Mouse (Mus musculus) heart, embryonic 14.5 days (tissue): ENCODE measurements at regions not wholly inside any gene's neighbourhood (a gene's known extent, or its start where the extent isn't known, plus 50 kb on each side); places are given as distances from the start of the nearest gene placed in this dataset.

ENCODE experiments used
- ATAC-seq: fragments of 200-750 bp; cut with Nextera tagmentation; 2 replicates; pipeline ENCODE4 v1.8.0; 2017; ENCODE audit warnings: low read depth, moderate TSS enrichment; ENCODE audit not compliant: insufficient number of reproducible peaks, insufficient read depth, low FRiP score
- H3K27ac ChIP-seq, 2 experiments: fragments of 200-500 bp in 1 of 2; fragments of 300-500 bp in 1 of 2; sonication (generic) in 1 of 2; replicated peaks in 1 of 2; 2 replicates each; pipeline ENCODE4 v1.5.1; 2012 to 2014; ENCODE audit warnings: low read depth in 2 of 2, low read length in 2 of 2, control low read depth in 1 of 2, mild to moderate bottlenecking in 1 of 2, mixed read lengths in 1 of 2; ENCODE audit not compliant: control insufficient read depth in 1 of 2, insufficient read depth in 1 of 2
- H3K27me3 ChIP-seq: fragments of 300-500 bp; sonication (generic); 2 replicates; pipeline ENCODE4 v1.6.1; 2014; ENCODE audit warnings: mild to moderate bottlenecking, low read length, control low read depth; ENCODE audit not compliant: control insufficient read depth, insufficient read depth
- H3K36me3 ChIP-seq: fragments of 300-500 bp; sonication (generic); 2 replicates; pipeline ENCODE4 v1.6.1; 2014; ENCODE audit warnings: mild to moderate bottlenecking, control low read depth, low read length, mixed read lengths; ENCODE audit not compliant: control insufficient read depth, insufficient read depth
- H3K4me1 ChIP-seq, 2 experiments: fragments of 200-500 bp in 1 of 2; fragments of 300-500 bp in 1 of 2; sonication (generic) in 1 of 2; 2 replicates each; pipeline ENCODE4 v1.6.1; 2012 to 2014; ENCODE audit warnings: low read length in 2 of 2, control low read depth in 1 of 2, mixed read lengths in 1 of 2; ENCODE audit not compliant: control insufficient read depth in 2 of 2, insufficient read depth in 2 of 2
- H3K4me2 ChIP-seq: fragments of 300-500 bp; sonication (generic); 2 replicates; pipeline ENCODE4 v1.6.1; 2014; ENCODE audit warnings: mild to moderate bottlenecking, low read length
- H3K4me3 ChIP-seq, 2 experiments: fragments of 200-500 bp in 1 of 2; fragments of 300-500 bp in 1 of 2; sonication (generic) in 1 of 2; 2 replicates each; pipeline ENCODE4 v1.5.1; 2012 to 2014; ENCODE audit warnings: low read length in 2 of 2, mild to moderate bottlenecking in 2 of 2, control low read depth in 1 of 2, low read depth in 1 of 2, moderate library complexity in 1 of 2; ENCODE audit not compliant: control insufficient read depth in 1 of 2, insufficient read depth in 1 of 2
- H3K9ac ChIP-seq: fragments of 300-500 bp; sonication (generic); 2 replicates; pipeline ENCODE4 v1.6.1; 2014; ENCODE audit warnings: mild to moderate bottlenecking, low read length
- H3K9me3 ChIP-seq: fragments of 300-500 bp; sonication (generic); 2 replicates; pipeline ENCODE4 v1.6.1; 2016; ENCODE audit warnings: low read length, control low read depth; ENCODE audit not compliant: control insufficient read depth
- WGBS: fragments of 180-500 bp; shearing (Covaris S2); extraction: QIAGEN DNeasy Blood & Tissue Kit; methylation state at CpG from one replicate; pipeline ENCODE4 v1.1.7; 2014; 5-methylcytosine and 5-hydroxymethylcytosine counted together

DNA sequence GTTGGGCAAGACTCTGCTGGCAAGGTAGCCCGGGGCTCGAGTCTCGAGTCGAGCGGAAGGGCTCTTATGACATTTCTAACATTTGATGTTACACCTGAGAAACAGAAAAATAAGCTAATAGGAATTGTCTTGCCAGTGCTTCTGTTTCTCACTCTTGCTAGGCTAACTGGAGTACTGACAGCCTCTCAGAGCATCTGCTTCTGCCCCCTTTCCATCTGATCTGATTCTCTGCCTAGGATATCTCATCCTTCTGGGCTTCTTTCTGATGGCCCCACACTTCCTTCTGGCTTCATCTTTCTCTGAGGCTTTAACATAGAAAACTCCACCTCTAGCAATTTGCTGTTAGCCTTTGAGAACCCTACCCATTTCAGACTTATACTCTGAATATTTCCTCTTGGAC is 95.0 kb upstream of the Arhgef9 start:
- H3K4me2 ChIP-seq = no peak overlapping the region

DNA sequence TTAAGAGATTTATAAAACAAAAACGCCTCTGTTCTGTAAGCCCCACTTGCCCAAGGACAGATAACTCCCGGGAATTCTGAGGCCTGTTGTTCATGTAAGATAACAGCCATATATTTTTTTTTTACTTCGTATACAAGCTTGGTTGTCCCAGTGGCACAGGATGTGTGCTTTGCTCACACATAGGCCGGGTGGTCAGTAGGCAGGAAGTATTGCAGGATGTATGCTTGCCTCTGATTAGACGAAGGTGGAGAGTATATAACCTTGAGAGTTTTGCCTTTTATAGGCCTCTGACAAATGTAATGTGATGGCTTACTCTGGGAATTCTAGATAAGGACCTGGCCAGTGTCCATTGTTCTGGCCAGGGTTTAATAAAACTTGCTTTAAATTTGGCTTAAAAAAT is 85.4 kb upstream of the Arhgef9 start:
- Histone ChIP-seq H3K36me3 (no peaks in the 10 kb centered on the region), H3K4me2 (no peak overlapping the region), H3K27me3 (no peaks in the 10 kb centered on the region), H3K4me1 (no peaks in the 10 kb centered on the region), H3K4me3 (no peak overlapping the region), H3K9ac (no peak overlapping the region), H3K9me3 (no peaks in the 10 kb centered on the region), H3K27ac (no peak overlapping the region)
- peak; percentile 76; the same call in 1 of the 2 replicates for ATAC-seq
- 36% methylated on average over 5 of the region's 5 CpGs for WGBS

More for the DNA sequence above, 95.0 kb upstream of the Arhgef9 start:
- H3K27ac ChIP-seq = no peak overlapping the region
- WGBS = 88% methylated on average over 5 of the region's 5 CpGs
- H3K9me3 ChIP-seq = no peaks in the 10 kb centered on the region
- no peak for ATAC-seq
- H3K27me3 ChIP-seq = no peaks in the 10 kb centered on the region
- H3K4me1 ChIP-seq = no peaks in the 10 kb centered on the region
- H3K4me3 ChIP-seq = no peak overlapping the region
- no peaks in the 10 kb centered on the region for H3K36me3 ChIP-seq
- no peak overlapping the region for H3K9ac ChIP-seq

DNA sequence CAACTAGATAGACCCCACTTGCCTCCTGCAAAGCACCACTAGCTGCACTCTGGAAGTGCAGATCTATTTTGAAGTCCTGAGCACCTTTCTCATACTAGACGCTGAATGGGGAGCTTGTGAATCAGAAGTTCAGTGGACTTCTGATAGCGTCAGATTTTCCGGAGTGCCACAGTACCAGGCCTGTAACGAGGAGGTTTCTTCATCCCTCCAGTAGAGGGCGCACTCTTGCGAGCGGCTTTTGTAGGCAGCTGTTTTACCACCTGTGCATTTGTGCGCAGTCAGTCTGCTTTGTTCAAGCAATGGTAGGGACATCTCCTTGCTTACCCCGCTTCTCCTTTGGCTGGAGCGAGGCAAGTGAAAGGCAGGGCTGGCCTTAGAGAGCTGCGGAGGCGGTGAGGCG is 56.9 kb upstream of the Arhgef9 start:
- WGBS = 31% methylated on average over 13 of the region's 13 CpGs
- H3K9ac ChIP-seq = no peak overlapping the region
- no peaks in the 10 kb centered on the region for H3K36me3 ChIP-seq
- no peaks in the 10 kb centered on the region for H3K9me3 ChIP-seq
- no peaks in the 10 kb centered on the region for H3K27me3 ChIP-seq
- H3K4me1 ChIP-seq = no peaks in the 10 kb centered on the region
- H3K4me3 ChIP-seq = no peak overlapping the region
- ATAC-seq = no peak
- H3K27ac ChIP-seq = no peak overlapping the region
- H3K4me2 ChIP-seq = no peak overlapping the region
